Mouse (Mus musculus) B cell, adult 2 months (primary cell): ENCODE measurements around the gene Acp4.
"Not testable (repeated sequence)": the region's sequence is repeated elsewhere in the genome, so short reads cannot be mapped to it uniquely, and the experiment has no call there.

Experiments
- DNase-seq, 2 experiments: peaks; one replicate each; pipeline ENCODE4 v3.0.0; 2022

Gene Acp4

GRCm38 (mm10) chr7:44262791-44263643, 5.8 kb upstream of the Acp4 start:
- DNase-seq = peak; percentile 94 to 95

GRCm38 (mm10) chr7:44261147-44261546, 4.0 kb upstream of the Acp4 start, which contains the start of gene Gm15517:
Gene Gm15517 (plus strand): TSS chr7:44261447.
- no peak for DNase-seq

- no peak for DNase-seq
These were observed 3.2 kb upstream of the Acp4 start for GRCm38 (mm10) chr7:44260410-44260809.

GRCm38 (mm10) chr7:44254930-44255329, 2.2 kb downstream of the Acp4 start:
- DNase-seq = no peak

GRCm38 (mm10) chr7:44253023-44253616, 4.1 kb downstream of the Acp4 start:
- no peak for DNase-seq

- DNase-seq = not testable (repeated sequence)
These were observed 6.4 kb downstream of the Acp4 start for GRCm38 (mm10) chr7:44250732-44251275.

GRCm38 (mm10) chr7:44249248-44249647, 7.9 kb downstream of the Acp4 start:
- no peak for DNase-seq

GRCm38 (mm10) chr7:44247971-44248370, 9.2 kb downstream of the Acp4 start:
- no peak for DNase-seq

GRCm38 (mm10) chr7:44246984-44247470, 10.2 kb downstream of the Acp4 start:
- DNase-seq = no peak

GRCm38 (mm10) chr7:44246055-44246983, 10.9 kb downstream of the Acp4 start, which contains the start of the genes 1700028J19Rik and 2410002F23Rik:
Gene 1700028J19Rik (minus strand): TSS chr7:44246695.
Gene 2410002F23Rik (plus strand): TSS chr7:44246722.
- peak; percentile 95 to 96 for DNase-seq

- DNase-seq = no peak
These were observed 13.1 kb downstream of the Acp4 start for GRCm38 (mm10) chr7:44244080-44244479.

- DNase-seq = no peak
These were observed 16.0 kb downstream of the Acp4 start for GRCm38 (mm10) chr7:44241163-44241562.

- DNase-seq = no peak
These were observed 16.5 kb downstream of the Acp4 start for GRCm38 (mm10) chr7:44240712-44241111.

GRCm38 (mm10) chr7:44239913-44240312, 17.3 kb downstream of the Acp4 start:
- no peak for DNase-seq

GRCm38 (mm10) chr7:44235909-44236308, 21.3 kb downstream of the Acp4 start, which contains the start of gene Gm36864:
Gene Gm36864 (plus strand): TSS chr7:44236177.
- DNase-seq = no peak

GRCm38 (mm10) chr7:44225076-44225475, 32.1 kb downstream of the Acp4 start, which contains the start of gene Klk1:
Gene Klk1 (plus strand): TSS chr7:44225360.
- no peak for DNase-seq

GRCm38 (mm10) chr7:44222335-44222734, 34.8 kb downstream of the Acp4 start:
- DNase-seq = not testable (repeated sequence)

GRCm38 (mm10) chr7:44221601-44222000, 35.6 kb downstream of the Acp4 start:
- not testable (repeated sequence) for DNase-seq

GRCm38 (mm10) chr7:44215645-44216044, 41.5 kb downstream of the Acp4 start, which contains the start of gene Klk1b5:
Gene Klk1b5 (plus strand): TSS chr7:44215945.
- DNase-seq = no peak

GRCm38 (mm10) chr7:44208307-44208706, 48.9 kb downstream of the Acp4 start:
- DNase-seq = no peak

GRCm38 (mm10) chr7:44207135-44207534, 50.0 kb downstream of the Acp4 start, which contains the start of gene Klk1b4:
Gene Klk1b4 (plus strand): TSS chr7:44207435.
- DNase-seq = not testable (repeated sequence)
